Mouse (Mus musculus) frontal cortex, postnatal 36 days (tissue): ENCODE measurements around the gene Cblc.
"Not testable (repeated sequence)": the region's sequence is repeated elsewhere in the genome, so short reads cannot be mapped to it uniquely, and the experiment has no call there.

Experiments
- DNase-seq, 2 experiments: peaks; one replicate each; pipeline ENCODE4 v3.0.0; 2022; ENCODE audit warnings: low spot score in 2 of 2

Cblc gene

GRCm38 (mm10) chr7:19818875-19819274, 22.3 kb upstream of the Cblc start:
- no peak for DNase-seq

GRCm38 (mm10) chr7:19818440-19818839, 21.8 kb upstream of the Cblc start:
- no peak for DNase-seq

- peak; percentile 27 to 28 for DNase-seq
Observed at GRCm38 (mm10) chr7:19817382-19818105, 20.9 kb upstream of the Cblc start.

GRCm38 (mm10) chr7:19816224-19816771, 19.7 kb upstream of the Cblc start:
- DNase-seq = peak; percentile 25 to 34

GRCm38 (mm10) chr7:19815296-19816223, 19.0 kb upstream of the Cblc start:
- no peak for DNase-seq

- no peak for DNase-seq
Observed at GRCm38 (mm10) chr7:19813579-19814122, 17.0 kb upstream of the Cblc start.

GRCm38 (mm10) chr7:19813161-19813560, 16.6 kb upstream of the Cblc start:
- DNase-seq = no peak

GRCm38 (mm10) chr7:19811114-19811513, 14.5 kb upstream of the Cblc start:
- no peak for DNase-seq

- no peak for DNase-seq
Observed at GRCm38 (mm10) chr7:19809369-19809768, 12.8 kb upstream of the Cblc start.

GRCm38 (mm10) chr7:19806356-19806969, 9.9 kb upstream of the Cblc start:
- DNase-seq = no peak

- peak; percentile 74 to 75 for DNase-seq
Observed at GRCm38 (mm10) chr7:19802995-19803394, 6.4 kb upstream of the Cblc start.

- peak in 1 of 2 experiments; percentile 47 for DNase-seq
Observed at GRCm38 (mm10) chr7:19800764-19801163, 4.2 kb upstream of the Cblc start.

- DNase-seq = no peak
Observed at GRCm38 (mm10) chr7:19796254-19796653, 355 bp downstream of the Cblc start.

- no peak for DNase-seq
Observed at GRCm38 (mm10) chr7:19795236-19795635, 1.4 kb downstream of the Cblc start.

GRCm38 (mm10) chr7:19792701-19793630, 3.6 kb downstream of the Cblc start:
- no peak for DNase-seq

- DNase-seq = not testable (repeated sequence)
Observed at GRCm38 (mm10) chr7:19791504-19791903, 5.1 kb downstream of the Cblc start.

- peak; percentile 83 to 86 for DNase-seq
Observed at GRCm38 (mm10) chr7:19789904-19790347, 6.7 kb downstream of the Cblc start.

- no peak for DNase-seq
Observed at GRCm38 (mm10) chr7:19785874-19786458, 10.6 kb downstream of the Cblc start.

GRCm38 (mm10) chr7:19784764-19785535, 11.7 kb downstream of the Cblc start:
- no peak for DNase-seq
